Mouse (Mus musculus) cerebellum, adult 9-11 months (tissue): ENCODE data around the gene Mab21l1.
A peak's percentile ranks its signal among the peaks of the same experiment; 100 is the strongest.

ENCODE experiments used
- DNase-seq: peaks from one replicate; pipeline ENCODE4 v3.0.0; 2022

The Mab21l1 gene

DNA sequence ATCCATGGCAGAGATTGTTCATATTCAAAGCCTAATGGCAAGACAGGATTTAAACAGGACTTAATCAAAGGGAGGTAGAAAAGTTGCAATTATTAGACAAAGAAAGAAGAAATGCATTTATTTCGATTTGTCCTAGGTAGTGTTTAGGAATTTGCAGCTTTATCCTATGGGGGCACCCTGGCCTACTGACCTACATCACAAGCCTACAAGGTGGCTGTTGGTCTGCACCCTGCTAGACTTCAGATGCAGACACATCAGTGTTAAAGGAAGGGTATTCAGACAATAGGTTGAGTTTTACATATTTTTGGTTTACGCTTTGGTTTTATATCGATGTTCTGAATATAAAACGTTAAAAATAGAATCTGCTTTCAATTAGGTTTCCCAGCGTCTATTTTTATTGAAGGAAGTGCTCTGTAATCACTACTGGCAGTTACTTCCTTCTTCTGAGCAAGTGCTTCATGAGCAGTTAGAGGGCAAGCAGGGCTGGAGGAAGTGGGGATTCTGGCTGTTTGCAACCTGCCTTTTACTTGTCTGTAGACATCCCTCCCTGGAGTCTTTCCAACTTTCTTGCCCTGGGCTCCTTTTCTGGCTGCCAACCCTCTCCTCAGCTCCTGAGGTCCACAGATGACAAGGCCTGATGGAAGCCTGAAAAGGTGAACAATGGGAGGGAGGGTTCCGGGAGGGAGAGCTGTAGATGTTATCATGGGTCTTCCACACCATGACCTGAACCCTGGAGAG is 34.5 kb downstream of the Mab21l1 start:
- peak; percentile 24 for DNase-seq

DNA sequence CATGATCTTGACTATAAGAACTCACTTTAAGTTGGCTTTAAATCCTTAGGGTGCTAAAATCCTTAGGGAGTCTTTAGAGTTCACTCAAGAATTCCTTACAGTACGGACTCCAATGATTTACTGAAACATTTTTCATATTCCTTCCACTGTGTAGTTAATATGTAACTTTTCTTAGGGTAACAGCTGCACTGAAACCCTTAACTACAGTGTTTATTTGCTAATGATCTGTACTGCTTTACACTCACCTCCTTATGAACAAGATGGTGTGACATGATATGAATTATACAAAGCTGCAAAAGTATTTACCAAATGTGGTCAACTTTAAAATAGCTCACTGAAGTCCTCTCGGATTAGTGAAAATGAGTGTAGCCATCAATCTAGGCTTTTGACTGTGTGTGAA is 35.8 kb downstream of the Mab21l1 start:
- no peak for DNase-seq

DNA sequence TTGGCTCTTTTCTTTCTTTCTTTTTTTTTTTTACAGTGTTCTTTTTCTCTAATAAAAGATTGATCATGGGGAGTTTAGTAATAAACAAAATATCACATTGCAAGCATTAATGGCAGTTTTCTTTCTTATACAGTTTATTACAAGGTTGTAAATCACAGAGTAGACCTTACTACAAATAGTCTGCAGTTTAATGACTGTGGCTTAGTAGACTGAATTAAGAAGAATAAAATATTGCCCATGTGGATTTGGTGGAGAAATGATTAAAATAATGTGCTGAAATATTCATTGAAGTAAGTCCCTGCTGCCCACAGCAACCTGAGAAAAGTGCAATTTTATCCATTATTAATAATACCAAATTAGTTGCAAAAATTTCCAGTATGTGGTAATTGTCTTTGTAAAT is 37.3 kb downstream of the Mab21l1 start:
- no peak for DNase-seq

DNA sequence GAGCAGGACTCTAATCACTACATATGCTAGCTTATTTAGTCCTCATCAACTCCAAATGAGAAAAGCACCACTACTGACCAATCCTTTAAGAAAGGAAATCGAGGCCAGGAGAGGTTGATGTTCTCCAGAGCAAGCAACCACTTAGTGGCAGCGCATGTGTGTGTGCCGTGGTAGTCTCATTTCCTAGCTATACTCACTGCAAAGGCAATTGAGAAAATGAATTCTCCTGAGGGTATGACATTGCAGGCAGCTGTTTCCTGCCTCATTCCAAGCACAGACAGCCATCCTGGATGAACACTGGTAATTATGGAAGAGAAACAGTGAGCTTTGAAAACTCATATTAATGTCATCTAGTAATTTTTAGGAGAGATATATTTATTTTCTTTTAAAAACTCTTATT is 42.6 kb downstream of the Mab21l1 start:
- no peak for DNase-seq

DNA sequence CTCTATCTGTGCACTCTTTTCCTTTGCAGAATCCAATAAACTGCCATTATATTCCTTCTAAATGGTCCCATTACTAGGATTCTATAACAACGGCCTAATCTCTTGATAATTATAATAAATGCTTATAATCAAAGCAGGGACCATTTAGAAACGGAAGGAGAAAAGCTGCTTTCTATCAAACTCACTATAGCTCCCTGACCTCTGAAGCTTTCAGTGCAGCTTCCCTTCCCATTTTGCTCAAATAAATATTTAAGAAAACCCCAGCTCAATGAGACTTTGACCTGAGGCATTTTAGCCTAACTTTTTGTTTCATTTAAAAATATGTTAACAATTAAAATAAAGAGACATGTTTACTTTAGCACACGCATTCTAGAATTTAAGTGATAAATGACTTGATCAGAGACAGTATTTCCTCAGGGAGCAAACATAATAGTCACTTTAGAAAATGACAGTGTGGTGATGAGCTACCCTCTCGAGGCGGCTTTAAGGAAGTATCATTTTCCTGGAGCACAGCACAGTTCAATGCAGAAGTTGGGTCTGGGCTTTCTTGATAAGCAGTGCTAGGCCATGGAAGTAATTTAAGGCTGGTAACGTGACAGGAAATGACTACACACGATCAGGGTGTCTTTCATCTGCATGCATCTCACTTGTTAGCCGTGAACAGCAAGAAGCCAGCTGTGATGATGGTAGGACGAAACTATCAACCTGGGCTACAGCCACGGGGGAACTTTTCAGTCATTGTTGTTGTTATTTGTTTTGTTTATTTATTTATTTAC is 46.4 kb downstream of the Mab21l1 start:
- no peak for DNase-seq

DNA sequence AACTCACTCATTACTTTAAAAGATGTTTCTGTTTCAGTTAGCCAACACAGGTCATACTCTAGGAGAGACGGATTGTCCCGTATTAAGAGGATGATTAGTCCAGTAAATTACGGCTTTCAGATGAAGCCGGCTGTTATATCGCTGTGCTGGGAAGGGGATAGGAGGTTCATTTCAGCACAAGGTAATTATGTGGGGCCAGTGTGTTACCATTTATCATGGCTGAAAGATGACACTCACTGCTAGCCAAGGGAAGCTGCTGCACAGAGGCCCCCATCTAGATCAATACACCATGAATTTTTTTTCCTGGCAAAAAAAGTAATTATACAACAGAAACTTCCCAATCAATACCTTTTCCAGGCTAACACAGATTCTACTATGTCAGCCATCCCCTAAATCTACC is 47.9 kb downstream of the Mab21l1 start:
- DNase-seq: no peak
